ENCODE assay signal across 8 mouse cellular contexts in genomic region chr11:97187764-97188642, GRCm38 (mm10). TPM values are rescaled to one million over a fixed set of nuclear protein-coding genes. Genes with fewer than 3 reads are reported as not detected.
A peak's percentile ranks its signal among the peaks of the same experiment; 100 is the strongest.
DNase-seq lines count a peak whose midpoint lies in the region; ATAC-seq and TF ChIP-seq lines count a peak whose summit lies in the region.

Kpnb1 (minus strand) TSS chr11:97187881.

- TF ChIP-seq POLR2A in MEL (IDR thresholded peaks at IDR 0.05; ENCODE audit: control insufficient read depth in 1 of 2, insufficient read depth in 1 of 2, low read depth in 1 of 2, low read length in 2 of 2, poor library complexity in 1 of 2): peak; percentile 65 to 87
- peak; percentile 49 for TF ChIP-seq POLR2A in cerebellum, adult 2 months (IDR thresholded peaks at IDR 0.05; ENCODE audit: borderline replicate concordance, insufficient read depth, low read length)

- no peaks in the 10 kb centered on the region for H3K9me3 ChIP-seq in MEL (replicated peaks; ENCODE audit: insufficient read depth, low read length)
- no peaks in the 10 kb centered on the region for H3K9me3 ChIP-seq in forebrain, postnatal 0 days (ENCODE audit: low read length)
- no peaks in the 10 kb centered on the region for H3K9me3 ChIP-seq in lung, embryonic 15.5 days

- H3K4me3 ChIP-seq in MEL (ENCODE audit: control insufficient read depth in 1 of 2, insufficient read depth in 1 of 2, low read depth in 2 of 2, low read length in 2 of 2): peak within 1 kb of the TSS; percentile 88 to 90
- H3K4me3 ChIP-seq in cerebellum, adult 2 months (replicated peaks; ENCODE audit: insufficient read depth, low read depth, low read length): peak within 1 kb of the TSS; percentile 84
- peak within 1 kb of the TSS; percentile 86 for H3K4me3 ChIP-seq in forebrain, postnatal 0 days (ENCODE audit: low read depth, low read length)
- H3K4me3 ChIP-seq in lung, embryonic 15.5 days: peak within 1 kb of the TSS; percentile 91

- H3K4me1 ChIP-seq in MEL (ENCODE audit: control insufficient read depth in 1 of 2, insufficient read depth in 2 of 2, low read length in 2 of 2): peaks cover 5 to 19% of the 10 kb centered on the region in 2 experiments
- H3K4me1 ChIP-seq in cerebellum, adult 2 months (ENCODE audit: control insufficient read depth, insufficient read depth, low read length): no peaks in the 10 kb centered on the region
- no peaks in the 10 kb centered on the region for H3K4me1 ChIP-seq in forebrain, postnatal 0 days (ENCODE audit: insufficient read depth)
- H3K4me1 ChIP-seq in lung, embryonic 15.5 days: peaks cover 40% of the 10 kb centered on the region

- H3K36me3 ChIP-seq in MEL (ENCODE audit: control insufficient read depth in 1 of 2, insufficient read depth in 2 of 2, low read length in 2 of 2): peaks cover 26 to 46% of the 10 kb centered on the region in 2 experiments
- peaks cover 19% of the 10 kb centered on the region for H3K36me3 ChIP-seq in forebrain, postnatal 0 days (ENCODE audit: insufficient read depth)
- peaks cover 39% of the 10 kb centered on the region for H3K36me3 ChIP-seq in lung, embryonic 15.5 days

- H3K4me2 ChIP-seq in forebrain, postnatal 0 days (ENCODE audit: low read depth): peak within 1 kb of the TSS; percentile 78
- peak within 1 kb of the TSS; percentile 87 for H3K4me2 ChIP-seq in lung, embryonic 15.5 days

- no peak for TF ChIP-seq RAD21 in MEL (IDR thresholded peaks at IDR 0.05; ENCODE audit: low read depth, low read length)

- H3K79me2 ChIP-seq in MEL (ENCODE audit: control insufficient read depth, insufficient read depth, low read length, poor library complexity): peaks cover 49% of the 10 kb centered on the region

- peak within 1 kb of the TSS; percentile 96 for H3K27ac ChIP-seq in MEL (ENCODE audit: control insufficient read depth, low read depth, low read length)
- H3K27ac ChIP-seq in cerebellum, adult 2 months (ENCODE audit: insufficient read depth, low read length): peak within 1 kb of the TSS; percentile 65
- H3K27ac ChIP-seq in forebrain, postnatal 0 days (ENCODE audit: low read depth, low read length): peak within 1 kb of the TSS; percentile 93
- H3K27ac ChIP-seq in lung, embryonic 15.5 days: peak within 1 kb of the TSS; percentile 98

- peak; percentile 95 for ATAC-seq in forebrain, postnatal 0 days
- peak; percentile 96 for ATAC-seq in lung, embryonic 15.5 days (ENCODE audit: borderline replicate concordance, extremely low read depth, low FRiP score, low TSS enrichment)

- peak in 1 of 2 experiments; percentile 59; a peak in 2 of 4 replicates for TF ChIP-seq EP300 in MEL (IDR thresholded peaks at IDR 0.05; ENCODE audit: low read depth in 1 of 2, low read length in 2 of 2)

- 0 out of 6 replicates have a peak, but pooled peaks of 1 of the 3 experiments have one; percentile 5 for TF ChIP-seq CTCF in MEL (IDR thresholded peaks at IDR 0.05 in 2 of 3, conservative IDR thresholded peaks at IDR 0.05 in 1 of 3; ENCODE audit: control insufficient read depth in 1 of 3, insufficient read depth in 1 of 3, low read depth in 2 of 3, low read length in 3 of 3, poor library complexity in 1 of 3, severe bottlenecking in 1 of 3)
- TF ChIP-seq CTCF in cerebellum, adult 2 months (IDR thresholded peaks at IDR 0.05; ENCODE audit: borderline replicate concordance, insufficient read depth, low read depth, low read length): no peak
- TF ChIP-seq CTCF in forebrain, postnatal 0 days (IDR thresholded peaks at IDR 0.05; ENCODE audit: low read depth): 0 out of 2 replicates have a peak, but pooled peaks have one; percentile 8

- H3K9ac ChIP-seq in MEL (ENCODE audit: control insufficient read depth, low read depth, low read length, poor library complexity, severe bottlenecking): peak within 1 kb of the TSS; percentile 98
- H3K9ac ChIP-seq in forebrain, postnatal 0 days: peak within 1 kb of the TSS; percentile 82
- H3K9ac ChIP-seq in lung, embryonic 15.5 days: peak within 1 kb of the TSS; percentile 93

- H3K27me3 ChIP-seq in MEL (ENCODE audit: control insufficient read depth in 1 of 2, insufficient read depth in 2 of 2, low read length in 2 of 2): no peaks in the 10 kb centered on the region
- H3K27me3 ChIP-seq in cerebellum, adult 2 months (ENCODE audit: control insufficient read depth, insufficient read depth, low read length): no peaks in the 10 kb centered on the region
- no peaks in the 10 kb centered on the region for H3K27me3 ChIP-seq in forebrain, postnatal 0 days (ENCODE audit: insufficient read depth, low read length)
- no peaks in the 10 kb centered on the region for H3K27me3 ChIP-seq in lung, embryonic 15.5 days

- peak; percentile 100 for DNase-seq in MEL (ENCODE audit: low read depth, low spot score)
- DNase-seq in cerebellum, adult 2 months: peak; percentile 98 to 100
- peak; percentile 100 for DNase-seq in forebrain, postnatal 0 days
- peak; percentile 99 for DNase-seq in heart, postnatal 4 days
- peak; percentile 97 to 99 for DNase-seq in layer of hippocampus, adult 8-10 months (ENCODE audit: low spot score in 2 of 2)
- peak; percentile 99 for DNase-seq in ovary, adult 18-20 months (ENCODE audit: low spot score)
- DNase-seq in thymus, postnatal 0 days (ENCODE audit: low spot score): peak; percentile 99

- under 1% methylated on average over 97 of the region's 101 CpGs for WGBS in cerebellum, adult 2 months
- WGBS in forebrain, postnatal 0 days: 2% methylated on average over 86 of the region's 101 CpGs
- under 1% methylated on average over 93 of the region's 101 CpGs for WGBS in lung, embryonic 15.5 days

TF ChIP-seq in MEL, 35 proteins besides CTCF, POLR2A, EP300 and RAD21 (continues in another document):
- peak; percentile 68 for TF ChIP-seq NRF1 (IDR thresholded peaks at IDR 0.05; ENCODE audit: insufficient read depth, low read depth, low read length, poor library complexity, severe bottlenecking)
- peak; percentile 86; the same call in 1 of the 2 replicates for TF ChIP-seq UBTF (IDR thresholded peaks at IDR 0.05; ENCODE audit: borderline replicate concordance, insufficient read depth, low read depth, low read length)
- TF ChIP-seq MAZ (IDR thresholded peaks at IDR 0.05; ENCODE audit: low read depth, low read length): peak; percentile 100
- TF ChIP-seq E2F4 (IDR thresholded peaks at IDR 0.05; ENCODE audit: borderline replicate concordance, low read depth, low read length): peak; percentile 83
- peak; percentile 100 for TF ChIP-seq MAX (IDR thresholded peaks at IDR 0.05; ENCODE audit: low read length)
- TF ChIP-seq BHLHE40 (IDR thresholded peaks at IDR 0.05; ENCODE audit: borderline replicate concordance, low read depth, low read length): no peak
- TF ChIP-seq ELF1 (IDR thresholded peaks at IDR 0.05; ENCODE audit: low read depth, low read length): peak; percentile 59
- peak; percentile 89 for TF ChIP-seq POLR2AphosphoS2 (IDR thresholded peaks at IDR 0.05; ENCODE audit: low read length)
- TF ChIP-seq MAFK (IDR thresholded peaks at IDR 0.05; ENCODE audit: borderline replicate concordance, low read depth, low read length): no peak
- peak; percentile 75 for TF ChIP-seq USF1 (IDR thresholded peaks at IDR 0.05; ENCODE audit: low read depth, low read length)
- TF ChIP-seq KAT2A (conservative IDR thresholded peaks at IDR 0.05; ENCODE audit: low read depth, low read length): peak; percentile 94
- TF ChIP-seq CHD1 (IDR thresholded peaks at IDR 0.05; ENCODE audit: low read depth, low read length): no peak
- TF ChIP-seq NELFE (IDR thresholded peaks at IDR 0.05; ENCODE audit: low read depth, low read length): peak; percentile 84
- 0 out of 2 replicates have a peak, but pooled peaks have one; percentile 20 for TF ChIP-seq ZKSCAN1 (IDR thresholded peaks at IDR 0.05; ENCODE audit: low read depth, low read length)
- TF ChIP-seq GATA1 (IDR thresholded peaks at IDR 0.05; ENCODE audit: low read depth, low read length): no peak
- TF ChIP-seq MYB (IDR thresholded peaks at IDR 0.05; ENCODE audit: low read depth, low read length): peak; percentile 73; the same call in 1 of the 2 replicates
- no peak for TF ChIP-seq POLR2AphosphoS5 (IDR thresholded peaks at IDR 0.05; ENCODE audit: borderline replicate concordance, low read depth, low read length)
- TF ChIP-seq CHD2 (IDR thresholded peaks at IDR 0.05; ENCODE audit: low read length): peak; percentile 89
- peak; percentile 82 for TF ChIP-seq HCFC1 (IDR thresholded peaks at IDR 0.05; ENCODE audit: low read depth, low read length)
- TF ChIP-seq SMC3 (IDR thresholded peaks at IDR 0.05; ENCODE audit: low read depth, low read length): no peak; the same call in 1 of the 2 replicates
- TF ChIP-seq TBP (IDR thresholded peaks at IDR 0.05; ENCODE audit: low read depth, low read length): peak; percentile 85
- no peak for TF ChIP-seq JUND (IDR thresholded peaks at IDR 0.05; ENCODE audit: low read depth, low read length)
- TF ChIP-seq ETS1 (IDR thresholded peaks at IDR 0.05; ENCODE audit: low read depth, low read length): peak; percentile 67; the same call in 1 of the 2 replicates
- peak; percentile 99; the same call in 1 of the 2 replicates for TF ChIP-seq MXI1 (IDR thresholded peaks at IDR 0.05; ENCODE audit: low read depth, low read length)
- no peak for TF ChIP-seq MEF2A (IDR thresholded peaks at IDR 0.05; ENCODE audit: extremely low read depth, insufficient replicate concordance, low read depth, low read length, poor library complexity, severe bottlenecking)
- TF ChIP-seq ZC3H11A (IDR thresholded peaks at IDR 0.05; ENCODE audit: low read depth, low read length): no peak
- TF ChIP-seq ZMIZ1 (IDR thresholded peaks at IDR 0.05; ENCODE audit: low read depth, low read length): peak; percentile 54
- no peak; the same call in 1 of the 2 replicates for TF ChIP-seq RCOR1 (IDR thresholded peaks at IDR 0.05; ENCODE audit: low read depth, low read length)
- TF ChIP-seq ZNF384 (IDR thresholded peaks at IDR 0.05; ENCODE audit: low read depth, low read length): no peak
- peak; percentile 88 for TF ChIP-seq SIN3A (IDR thresholded peaks at IDR 0.05; ENCODE audit: low read length)
- no peak for TF ChIP-seq GABPA (IDR thresholded peaks at IDR 0.05; ENCODE audit: low read depth, low read length)

RNA-seq across cellular contexts. Expression of gene Kpnb1, which starts in this region (rescaled TPM):
- 260 and 275 TPM in 2 replicates for total RNA-seq in MEL (2012; rRNA removed)
- polyA plus RNA-seq in MEL (2012; ENCODE audit: insufficient read depth in 1 of 2, insufficient read length in 2 of 2, low read depth in 1 of 2, low replicate concordance in 2 of 2, missing spikeins in 1 of 2): 100 to 1,000 TPM; 237 to 463 TPM
- polyA plus RNA-seq in cerebellum, adult 2 months (2012; rRNA removed): 82.0 and 83.9 TPM in 2 replicates
- 112 and 124 TPM in 2 replicates for total RNA-seq in forebrain, postnatal 0 days (2014; rRNA removed)
- 19.2 and 24.6 TPM in 2 replicates for polyA plus RNA-seq in forebrain, postnatal 0 days (2015; fragmentation: Nextera tagmentation; extraction: Ambion mirVana)
- 100 to 1,000 TPM; 160 to 162 TPM for total RNA-seq in heart, postnatal 4 days (2021)
- 100 to 1,000 TPM; 126 to 131 (median 130) TPM for total RNA-seq in layer of hippocampus, adult 8-10 months (2022)
- 50.5 and 52.5 TPM in 2 replicates for polyA plus RNA-seq in lung, embryonic 15.5 days (2015; fragmentation: Nextera tagmentation; extraction: Ambion mirVana)
- 37.0 and 39.8 TPM in 2 replicates for polyA plus RNA-seq in thymus, postnatal 0 days (2015; fragmentation: Nextera tagmentation; extraction: Ambion mirVana)

Comparison
In these comparisons a context has a peak if more than half of its experiments do, and no peak if none do; other contexts are left out.
1. Peak in every context shown above with its lines: DNase-seq, ATAC-seq, H3K4me3 ChIP-seq and H3K27ac ChIP-seq.